Mouse (Mus musculus): Measurements from ENCODE around the gene Ubqln4. TPM values are rescaled to one million over a fixed set of nuclear protein-coding genes. Genes with fewer than 3 reads are reported as not detected.

Gene Ubqln4
- polyA plus RNA-seq, 1 experiment = 55.3 TPM

- Histone ChIP-seq H3K4me3 (ENCODE audit: control insufficient read depth, low read depth, low read length) (no peak overlapping the region), H3K27me3 (ENCODE audit: control insufficient read depth, insufficient read depth, low read length) (no peaks in the 10 kb centered on the region), H3K4me1 (ENCODE audit: control insufficient read depth, insufficient read depth, low read length) (peaks cover 14% of the 10 kb centered on the region), H3K27ac (ENCODE audit: control insufficient read depth, insufficient read depth, low read depth, low read length) (no peak overlapping the region), H3K36me3 (ENCODE audit: control insufficient read depth, insufficient read depth, low read length) (no peaks in the 10 kb centered on the region)
- TF ChIP-seq CTCF (IDR thresholded peaks at IDR 0.05; ENCODE audit: control insufficient read depth, insufficient read depth, insufficient replicate concordance, low read depth, low read length) (peak; percentile 98), POLR2A (IDR thresholded peaks at IDR 0.05; ENCODE audit: control insufficient read depth, low read depth, low read length) (no peak)
Measured at GRCm38 (mm10) chr3:88526157-88527131, 27.1 kb upstream of the Ubqln4 start.

DNA sequence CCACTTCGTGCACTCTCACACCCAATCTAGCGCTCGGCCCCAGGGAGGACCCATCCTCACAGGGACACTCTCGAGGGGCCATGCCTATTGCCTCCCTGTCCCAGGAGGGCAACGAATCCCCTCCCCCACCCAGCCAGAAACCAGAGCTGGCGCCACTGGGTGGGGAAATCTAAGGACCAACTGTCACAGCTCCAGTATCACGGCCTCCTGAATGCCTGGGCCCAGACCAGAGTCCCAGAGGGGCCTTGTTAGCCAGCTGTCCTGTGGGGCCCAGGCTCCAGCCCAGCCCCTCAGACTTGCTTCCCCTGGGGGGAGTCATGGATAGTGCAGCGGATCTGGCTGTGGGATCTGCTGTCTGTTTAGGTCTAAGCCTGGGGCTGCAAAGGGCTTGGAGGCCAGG is 26.0 kb upstream of the Ubqln4 start:
- Histone ChIP-seq H3K27me3 (ENCODE audit: control insufficient read depth, insufficient read depth, low read length) (no peaks in the 10 kb centered on the region; the same call in 1 of the 2 replicates), H3K4me1 (ENCODE audit: control insufficient read depth, insufficient read depth, low read length) (peaks cover 14% of the 10 kb centered on the region), H3K36me3 (ENCODE audit: control insufficient read depth, insufficient read depth, low read length) (no peaks in the 10 kb centered on the region), H3K4me3 (ENCODE audit: control insufficient read depth, low read depth, low read length) (no peak overlapping the region), H3K27ac (ENCODE audit: control insufficient read depth, insufficient read depth, low read depth, low read length) (no peak overlapping the region)
- TF ChIP-seq CTCF (IDR thresholded peaks at IDR 0.05; ENCODE audit: control insufficient read depth, insufficient read depth, insufficient replicate concordance, low read depth, low read length) (no peak), POLR2A (IDR thresholded peaks at IDR 0.05; ENCODE audit: control insufficient read depth, low read depth, low read length) (no peak)

GRCm38 (mm10) chr3:88528646-88529045 is 24.9 kb upstream of the Ubqln4 start:
- H3K27ac ChIP-seq (ENCODE audit: control insufficient read depth, insufficient read depth, low read depth, low read length) = no peak overlapping the region
- H3K4me1 ChIP-seq (ENCODE audit: control insufficient read depth, insufficient read depth, low read length) = peaks cover 23% of the 10 kb centered on the region
- H3K27me3 ChIP-seq (ENCODE audit: control insufficient read depth, insufficient read depth, low read length) = no peaks in the 10 kb centered on the region; the same call in 1 of the 2 replicates
- no peak overlapping the region for H3K4me3 ChIP-seq (ENCODE audit: control insufficient read depth, low read depth, low read length)
- no peak for TF ChIP-seq CTCF (IDR thresholded peaks at IDR 0.05; ENCODE audit: control insufficient read depth, insufficient read depth, insufficient replicate concordance, low read depth, low read length)
- TF ChIP-seq POLR2A (IDR thresholded peaks at IDR 0.05; ENCODE audit: control insufficient read depth, low read depth, low read length) = no peak
- no peaks in the 10 kb centered on the region for H3K36me3 ChIP-seq (ENCODE audit: control insufficient read depth, insufficient read depth, low read length)

GRCm38 (mm10) chr3:88529204-88530000 is 24.2 kb upstream of the Ubqln4 start:
- TF ChIP-seq CTCF (IDR thresholded peaks at IDR 0.05; ENCODE audit: control insufficient read depth, insufficient read depth, insufficient replicate concordance, low read depth, low read length) (no peak), POLR2A (IDR thresholded peaks at IDR 0.05; ENCODE audit: control insufficient read depth, low read depth, low read length) (no peak)
- Histone ChIP-seq H3K4me1 (ENCODE audit: control insufficient read depth, insufficient read depth, low read length) (peaks cover 23% of the 10 kb centered on the region), H3K27me3 (ENCODE audit: control insufficient read depth, insufficient read depth, low read length) (no peaks in the 10 kb centered on the region; the same call in 1 of the 2 replicates), H3K4me3 (ENCODE audit: control insufficient read depth, low read depth, low read length) (no peak overlapping the region), H3K36me3 (ENCODE audit: control insufficient read depth, insufficient read depth, low read length) (no peaks in the 10 kb centered on the region), H3K27ac (ENCODE audit: control insufficient read depth, insufficient read depth, low read depth, low read length) (no peak overlapping the region)

DNA sequence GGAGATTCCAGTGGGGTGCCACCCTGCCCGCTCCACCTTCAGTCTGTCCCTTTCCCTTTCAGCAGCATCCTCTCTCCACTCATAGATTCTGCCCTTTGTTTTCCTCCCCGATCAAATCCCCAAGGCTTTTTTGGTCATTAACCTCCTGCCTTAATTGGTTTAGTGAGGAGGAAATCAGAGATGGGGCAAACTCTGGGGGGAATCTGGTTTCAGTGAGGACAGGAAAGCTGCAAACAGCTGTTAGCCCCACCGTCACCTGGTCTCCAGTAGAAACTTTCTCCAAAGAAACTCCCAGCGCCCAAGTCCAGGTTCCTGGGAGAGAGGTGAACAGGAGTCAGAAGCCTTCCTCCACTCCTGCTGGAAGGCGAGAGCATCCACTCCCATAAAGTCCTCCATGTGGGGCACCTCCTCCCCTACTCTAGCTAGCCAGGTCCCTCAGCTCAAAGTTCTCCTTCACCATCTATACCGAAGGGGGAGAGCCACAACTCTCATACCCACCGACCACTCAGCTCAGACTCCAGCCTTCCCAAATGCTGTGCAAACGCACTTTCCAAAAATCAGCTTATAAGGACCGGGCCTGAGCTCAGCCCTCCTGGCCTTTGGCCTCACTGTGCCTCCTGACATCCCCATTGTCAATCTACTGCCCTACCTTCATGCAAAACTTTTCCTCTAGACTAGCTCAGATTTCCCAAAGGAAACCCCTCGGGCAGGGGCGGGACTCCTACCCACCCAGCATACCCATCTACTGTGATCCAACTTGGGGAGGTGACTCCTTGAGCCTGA is 23.3 kb upstream of the Ubqln4 start:
- Histone ChIP-seq H3K4me3 (ENCODE audit: control insufficient read depth, low read depth, low read length) (no peak overlapping the region), H3K27me3 (ENCODE audit: control insufficient read depth, insufficient read depth, low read length) (no peaks in the 10 kb centered on the region; the same call in 1 of the 2 replicates), H3K27ac (ENCODE audit: control insufficient read depth, insufficient read depth, low read depth, low read length) (no peak overlapping the region), H3K36me3 (ENCODE audit: control insufficient read depth, insufficient read depth, low read length) (no peaks in the 10 kb centered on the region), H3K4me1 (ENCODE audit: control insufficient read depth, insufficient read depth, low read length) (peaks cover 23% of the 10 kb centered on the region)
- TF ChIP-seq POLR2A (IDR thresholded peaks at IDR 0.05; ENCODE audit: control insufficient read depth, low read depth, low read length) (no peak), CTCF (IDR thresholded peaks at IDR 0.05; ENCODE audit: control insufficient read depth, insufficient read depth, insufficient replicate concordance, low read depth, low read length) (no peak)

DNA sequence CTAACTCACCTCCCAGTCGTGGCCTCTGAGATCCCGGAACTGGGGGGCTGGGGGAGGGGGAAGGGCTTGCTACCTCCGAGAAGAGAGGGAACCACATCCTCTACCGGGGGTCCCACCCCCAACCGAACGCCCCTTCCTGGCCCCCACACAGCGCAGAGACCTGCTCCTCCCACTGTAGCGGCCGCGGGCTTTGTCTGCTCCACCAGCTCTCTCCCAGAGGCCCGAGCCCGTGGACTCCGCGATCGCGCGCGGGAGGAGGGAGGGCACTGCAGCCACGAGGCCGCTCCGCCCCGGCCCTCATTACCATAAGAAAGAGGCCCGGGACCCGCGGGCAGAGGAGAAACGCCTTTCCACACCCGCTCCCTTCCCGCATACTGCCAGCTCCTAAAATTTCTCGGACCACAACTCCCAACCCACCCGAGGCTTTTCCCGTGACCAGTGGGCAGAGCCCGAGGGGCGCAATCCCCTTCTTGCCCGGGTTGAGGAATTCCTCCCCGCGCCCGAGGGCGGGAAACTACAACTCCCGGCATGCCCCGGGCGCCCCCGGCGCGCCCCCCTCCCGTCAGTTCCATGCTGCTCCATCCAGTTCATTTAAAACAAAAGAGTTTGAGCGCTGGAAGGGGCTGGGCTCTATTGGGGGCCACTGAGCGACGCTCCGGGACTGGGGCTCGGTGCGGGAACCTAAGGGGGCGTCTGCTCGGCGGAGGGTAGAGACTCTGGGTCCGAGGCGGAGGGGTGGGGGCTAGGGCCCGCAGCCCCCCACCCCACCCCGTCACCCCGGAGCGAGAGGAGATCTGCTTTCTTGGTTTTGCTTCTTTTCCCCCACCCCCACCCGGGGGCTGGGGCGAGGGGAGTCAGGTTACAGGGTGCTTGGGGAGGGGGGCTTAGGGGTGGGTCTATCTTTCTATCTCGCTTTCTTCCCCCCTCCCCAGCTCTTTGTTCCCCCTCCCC is 21.9 kb upstream of the Ubqln4 start:
- H3K4me1 ChIP-seq (ENCODE audit: control insufficient read depth, insufficient read depth, low read length) = peaks cover 24% of the 10 kb centered on the region
- H3K27ac ChIP-seq (ENCODE audit: control insufficient read depth, insufficient read depth, low read depth, low read length) = peak overlapping the region; percentile 70
- no peaks in the 10 kb centered on the region for H3K36me3 ChIP-seq (ENCODE audit: control insufficient read depth, insufficient read depth, low read length)
- no peaks in the 10 kb centered on the region; the same call in 1 of the 2 replicates for H3K27me3 ChIP-seq (ENCODE audit: control insufficient read depth, insufficient read depth, low read length)
- TF ChIP-seq CTCF (IDR thresholded peaks at IDR 0.05; ENCODE audit: control insufficient read depth, insufficient read depth, insufficient replicate concordance, low read depth, low read length) = no peak
- no peak; the same call in 1 of the 2 replicates for TF ChIP-seq POLR2A (IDR thresholded peaks at IDR 0.05; ENCODE audit: control insufficient read depth, low read depth, low read length)
- peak overlapping the region; percentile 94 for H3K4me3 ChIP-seq (ENCODE audit: control insufficient read depth, low read depth, low read length)

Measured in testis, adult 2 months (tissue).